Mouse (Mus musculus): ENCODE data around the gene Dusp19. TPM values are rescaled to one million over a fixed set of nuclear protein-coding genes. Genes with fewer than 3 reads are reported as not detected.

Gene Dusp19
- polyA plus RNA-seq, 1 experiment: 20.1 TPM

GRCm38 (mm10) chr2:80639398-80639797 is 22.6 kb downstream of the Dusp19 start:
- H3K9ac ChIP-seq (ENCODE audit: low read depth, poor library complexity, severe bottlenecking): peak overlapping the region; percentile 79
- H3K4me1 ChIP-seq (ENCODE audit: control insufficient read depth, insufficient read depth, low read length): no peaks in the 10 kb centered on the region
- H3K4me3 ChIP-seq (ENCODE audit: low read depth, low read length): peak overlapping the region; percentile 81
- peaks cover 16% of the 10 kb centered on the region for H3K36me3 ChIP-seq (ENCODE audit: control insufficient read depth, insufficient read depth, low read length, poor library complexity, severe bottlenecking)
- TF ChIP-seq CTCF (IDR thresholded peaks at IDR 0.05; ENCODE audit: low read depth, low read length) (no peak), EP300 (IDR thresholded peaks at IDR 0.05; ENCODE audit: insufficient read depth, low read depth, low read length) (no peak), POLR2A (IDR thresholded peaks at IDR 0.05; ENCODE audit: insufficient read depth, low read length) (no peak)
- peak overlapping the region; percentile 75; the same call in 1 of the 2 replicates for H3K27ac ChIP-seq (ENCODE audit: insufficient read depth, low read length)
- H3K27me3 ChIP-seq (ENCODE audit: control insufficient read depth, insufficient read depth, low read length, poor library complexity, severe bottlenecking): no peaks in the 10 kb centered on the region
- no peaks in the 10 kb centered on the region for H3K9me3 ChIP-seq (replicated peaks; ENCODE audit: control insufficient read depth, insufficient read depth, low read length, poor library complexity, severe bottlenecking)

- Histone ChIP-seq H3K27me3 (ENCODE audit: control insufficient read depth, insufficient read depth, low read length, poor library complexity, severe bottlenecking) (no peaks in the 10 kb centered on the region), H3K9me3 (replicated peaks; ENCODE audit: control insufficient read depth, insufficient read depth, low read length, poor library complexity, severe bottlenecking) (no peaks in the 10 kb centered on the region), H3K27ac (ENCODE audit: insufficient read depth, low read length) (no peak overlapping the region; the same call in 1 of the 2 replicates), H3K4me1 (ENCODE audit: control insufficient read depth, insufficient read depth, low read length) (no peaks in the 10 kb centered on the region), H3K4me3 (ENCODE audit: low read depth, low read length) (peak overlapping the region; percentile 81), H3K9ac (ENCODE audit: low read depth, poor library complexity, severe bottlenecking) (peak overlapping the region; percentile 79), H3K36me3 (ENCODE audit: control insufficient read depth, insufficient read depth, low read length, poor library complexity, severe bottlenecking) (peaks cover 19% of the 10 kb centered on the region)
- TF ChIP-seq EP300 (IDR thresholded peaks at IDR 0.05; ENCODE audit: insufficient read depth, low read depth, low read length) (no peak), POLR2A (IDR thresholded peaks at IDR 0.05; ENCODE audit: insufficient read depth, low read length) (no peak), CTCF (IDR thresholded peaks at IDR 0.05; ENCODE audit: low read depth, low read length) (no peak)
Measured at GRCm38 (mm10) chr2:80639864-80640263, 23.0 kb downstream of the Dusp19 start.

GRCm38 (mm10) chr2:80661414-80661813 is 44.6 kb downstream of the Dusp19 start:
- Histone ChIP-seq H3K4me3 (ENCODE audit: low read depth, low read length) (no peak overlapping the region), H3K36me3 (ENCODE audit: control insufficient read depth, insufficient read depth, low read length, poor library complexity, severe bottlenecking) (peaks cover 25% of the 10 kb centered on the region), H3K4me1 (ENCODE audit: control insufficient read depth, insufficient read depth, low read length) (no peaks in the 10 kb centered on the region), H3K9me3 (replicated peaks; ENCODE audit: control insufficient read depth, insufficient read depth, low read length, poor library complexity, severe bottlenecking) (no peaks in the 10 kb centered on the region), H3K27me3 (ENCODE audit: control insufficient read depth, insufficient read depth, low read length, poor library complexity, severe bottlenecking) (no peaks in the 10 kb centered on the region), H3K9ac (ENCODE audit: low read depth, poor library complexity, severe bottlenecking) (no peak overlapping the region), H3K27ac (ENCODE audit: insufficient read depth, low read length) (no peak overlapping the region)
- no peak for TF ChIP-seq CTCF (IDR thresholded peaks at IDR 0.05; ENCODE audit: low read depth, low read length)
- TF ChIP-seq POLR2A (IDR thresholded peaks at IDR 0.05; ENCODE audit: insufficient read depth, low read length): no peak
- TF ChIP-seq EP300 (IDR thresholded peaks at IDR 0.05; ENCODE audit: insufficient read depth, low read depth, low read length): no peak

GRCm38 (mm10) chr2:80662682-80663081 is 45.8 kb downstream of the Dusp19 start:
- no peak for TF ChIP-seq CTCF (IDR thresholded peaks at IDR 0.05; ENCODE audit: low read depth, low read length)
- no peak for TF ChIP-seq EP300 (IDR thresholded peaks at IDR 0.05; ENCODE audit: insufficient read depth, low read depth, low read length)
- TF ChIP-seq POLR2A (IDR thresholded peaks at IDR 0.05; ENCODE audit: insufficient read depth, low read length): no peak
- Histone ChIP-seq H3K4me3 (ENCODE audit: low read depth, low read length) (no peak overlapping the region), H3K9me3 (replicated peaks; ENCODE audit: control insufficient read depth, insufficient read depth, low read length, poor library complexity, severe bottlenecking) (no peaks in the 10 kb centered on the region), H3K36me3 (ENCODE audit: control insufficient read depth, insufficient read depth, low read length, poor library complexity, severe bottlenecking) (peaks cover 22% of the 10 kb centered on the region), H3K27me3 (ENCODE audit: control insufficient read depth, insufficient read depth, low read length, poor library complexity, severe bottlenecking) (no peaks in the 10 kb centered on the region), H3K4me1 (ENCODE audit: control insufficient read depth, insufficient read depth, low read length) (no peaks in the 10 kb centered on the region), H3K27ac (ENCODE audit: insufficient read depth, low read length) (no peak overlapping the region), H3K9ac (ENCODE audit: low read depth, poor library complexity, severe bottlenecking) (no peak overlapping the region)

GRCm38 (mm10) chr2:80667396-80667964 is 50.6 kb downstream of the Dusp19 start:
- no peak for TF ChIP-seq EP300 (IDR thresholded peaks at IDR 0.05; ENCODE audit: insufficient read depth, low read depth, low read length)
- no peak for TF ChIP-seq POLR2A (IDR thresholded peaks at IDR 0.05; ENCODE audit: insufficient read depth, low read length)
- TF ChIP-seq CTCF (IDR thresholded peaks at IDR 0.05; ENCODE audit: low read depth, low read length): no peak
- H3K36me3 ChIP-seq (ENCODE audit: control insufficient read depth, insufficient read depth, low read length, poor library complexity, severe bottlenecking): peaks cover 8% of the 10 kb centered on the region

GRCm38 (mm10) chr2:80669868-80670666 is 53.2 kb downstream of the Dusp19 start:
- peak; percentile 64 for TF ChIP-seq CTCF (IDR thresholded peaks at IDR 0.05; ENCODE audit: low read depth, low read length)
- TF ChIP-seq EP300 (IDR thresholded peaks at IDR 0.05; ENCODE audit: insufficient read depth, low read depth, low read length): no peak
- TF ChIP-seq POLR2A (IDR thresholded peaks at IDR 0.05; ENCODE audit: insufficient read depth, low read length): no peak
- Histone ChIP-seq H3K4me1 (ENCODE audit: control insufficient read depth, insufficient read depth, low read length) (no peaks in the 10 kb centered on the region), H3K9ac (ENCODE audit: low read depth, poor library complexity, severe bottlenecking) (no peak overlapping the region), H3K27ac (ENCODE audit: insufficient read depth, low read length) (no peak overlapping the region), H3K27me3 (ENCODE audit: control insufficient read depth, insufficient read depth, low read length, poor library complexity, severe bottlenecking) (no peaks in the 10 kb centered on the region), H3K9me3 (replicated peaks; ENCODE audit: control insufficient read depth, insufficient read depth, low read length, poor library complexity, severe bottlenecking) (no peaks in the 10 kb centered on the region), H3K36me3 (ENCODE audit: control insufficient read depth, insufficient read depth, low read length, poor library complexity, severe bottlenecking) (peaks cover 6% of the 10 kb centered on the region; the same call in 1 of the 2 replicates), H3K4me3 (ENCODE audit: low read depth, low read length) (no peak overlapping the region)

More at GRCm38 (mm10) chr2:80667396-80667964, 50.6 kb downstream of the Dusp19 start:
- no peak overlapping the region for H3K27ac ChIP-seq (ENCODE audit: insufficient read depth, low read length)
- no peak overlapping the region for H3K9ac ChIP-seq (ENCODE audit: low read depth, poor library complexity, severe bottlenecking)
- H3K4me3 ChIP-seq (ENCODE audit: low read depth, low read length): no peak overlapping the region
- no peaks in the 10 kb centered on the region for H3K9me3 ChIP-seq (replicated peaks; ENCODE audit: control insufficient read depth, insufficient read depth, low read length, poor library complexity, severe bottlenecking)
- no peaks in the 10 kb centered on the region for H3K4me1 ChIP-seq (ENCODE audit: control insufficient read depth, insufficient read depth, low read length)
- no peaks in the 10 kb centered on the region for H3K27me3 ChIP-seq (ENCODE audit: control insufficient read depth, insufficient read depth, low read length, poor library complexity, severe bottlenecking)
